Mouse (Mus musculus) CH12F3 (cell line): Measurements from ENCODE around the gene Alg14.

ENCODE experiments used
- in situ Hi-C: fragments of 300-500 bp; cut with MboI; formaldehyde crosslinking; loops from 2 replicates; pipeline ENCODE4 v1.14.3; 2020; ENCODE audit warnings: low sequenced_read_pairs

Alg14 gene

GRCm38 (mm10) chr3:121329647-121330046, 38.1 kb downstream of the Alg14 start:
- in situ Hi-C loops, result no loop called here

GRCm38 (mm10) chr3:121330244-121330646, 38.7 kb downstream of the Alg14 start:
- in situ Hi-C loops, result no loop called here

- in situ Hi-C loops, result no loop called here
These were observed 44.8 kb downstream of the Alg14 start for GRCm38 (mm10) chr3:121336234-121336890.

- in situ Hi-C loops, result no loop called here
These were observed 47.1 kb downstream of the Alg14 start for GRCm38 (mm10) chr3:121338687-121339086.

- in situ Hi-C loops, result no loop called here
These were observed 48.8 kb downstream of the Alg14 start for GRCm38 (mm10) chr3:121340321-121340761.

GRCm38 (mm10) chr3:121343224-121343623, 51.7 kb downstream of the Alg14 start:
- in situ Hi-C loops, result no loop called here

GRCm38 (mm10) chr3:121344056-121344945, 52.7 kb downstream of the Alg14 start:
- in situ Hi-C loops, result no loop called here

- in situ Hi-C loops, result no loop called here
These were observed 53.5 kb downstream of the Alg14 start for GRCm38 (mm10) chr3:121344951-121345642.

- in situ Hi-C loops, result no loop called here
These were observed 54.0 kb downstream of the Alg14 start for GRCm38 (mm10) chr3:121345643-121346000.

GRCm38 (mm10) chr3:121346507-121347267, 55.1 kb downstream of the Alg14 start:
- in situ Hi-C loops, result no loop called here

- in situ Hi-C loops, result no loop called here
These were observed 57.2 kb downstream of the Alg14 start for GRCm38 (mm10) chr3:121348792-121349191.

- in situ Hi-C loops, result no loop called here
These were observed 58.0 kb downstream of the Alg14 start for GRCm38 (mm10) chr3:121349334-121350169.

GRCm38 (mm10) chr3:121351257-121351656, 59.7 kb downstream of the Alg14 start:
- in situ Hi-C loops, result no loop called here

- in situ Hi-C loops, result no loop called here
These were observed 62.7 kb downstream of the Alg14 start for GRCm38 (mm10) chr3:121354281-121354680.

- in situ Hi-C loops, result no loop called here
These were observed 63.4 kb downstream of the Alg14 start for GRCm38 (mm10) chr3:121354861-121355470.

GRCm38 (mm10) chr3:121355569-121355968, 64.0 kb downstream of the Alg14 start:
- in situ Hi-C loops, result no loop called here

- in situ Hi-C loops, result no loop called here
These were observed 64.5 kb downstream of the Alg14 start for GRCm38 (mm10) chr3:121356111-121356510.

- in situ Hi-C loops, result no loop called here
These were observed 65.5 kb downstream of the Alg14 start for GRCm38 (mm10) chr3:121357030-121357429.

GRCm38 (mm10) chr3:121358285-121358684, 66.7 kb downstream of the Alg14 start:
- in situ Hi-C loops, result no loop called here
